Mouse (Mus musculus) 3134 (cell line): Measurements from ENCODE around the gene Ephb1.

ENCODE experiments used
- DNase-seq: peaks from one replicate; pipeline ENCODE4 v3.0.0-alpha.2; 2011; ENCODE audit warnings: low spot score; ENCODE audit not compliant: insufficient read length; ENCODE audit errors: extremely low read depth

The Ephb1 gene

GRCm38 (mm10) chr9:101933946-101934573 lies 420.4 kb downstream of the Ephb1 start:
- no peak for DNase-seq

GRCm38 (mm10) chr9:101924829-101925228 lies 429.7 kb downstream of the Ephb1 start:
- DNase-seq = no peak

GRCm38 (mm10) chr9:101922846-101923245 lies 431.6 kb downstream of the Ephb1 start:
- no peak for DNase-seq

- DNase-seq = no peak
Observed at GRCm38 (mm10) chr9:101919324-101919723, 435.2 kb downstream of the Ephb1 start.

- no peak for DNase-seq
Observed at GRCm38 (mm10) chr9:101918771-101919170, 435.7 kb downstream of the Ephb1 start.

GRCm38 (mm10) chr9:101915082-101915481 lies 439.4 kb downstream of the Ephb1 start:
- no peak for DNase-seq

GRCm38 (mm10) chr9:101911176-101911866 lies 443.2 kb downstream of the Ephb1 start:
- DNase-seq = no peak

GRCm38 (mm10) chr9:101909491-101909890 lies 445.0 kb downstream of the Ephb1 start:
- no peak for DNase-seq

- no peak for DNase-seq
Observed at GRCm38 (mm10) chr9:101908849-101909248, 445.6 kb downstream of the Ephb1 start.

GRCm38 (mm10) chr9:101907747-101908255 lies 446.7 kb downstream of the Ephb1 start:
- DNase-seq = no peak

- DNase-seq = no peak
Observed at GRCm38 (mm10) chr9:101903406-101903805, 451.1 kb downstream of the Ephb1 start.

- DNase-seq = no peak
Observed at GRCm38 (mm10) chr9:101897851-101898250, 456.6 kb downstream of the Ephb1 start.

- DNase-seq = no peak
Observed at GRCm38 (mm10) chr9:101883295-101883694, 471.2 kb downstream of the Ephb1 start.

GRCm38 (mm10) chr9:101877109-101877987 lies 477.1 kb downstream of the Ephb1 start:
- no peak for DNase-seq

- no peak for DNase-seq
Observed at GRCm38 (mm10) chr9:101875306-101875705, 479.2 kb downstream of the Ephb1 start.
